Mouse (Mus musculus) hindbrain, postnatal 0 days (tissue): Measurements from ENCODE around the gene Pitpnm2. TPM values are rescaled to one million over a fixed set of nuclear protein-coding genes. Genes with fewer than 3 reads are reported as not detected.

Experiments
- ATAC-seq: fragments of 200-750 bp; cut with Nextera tagmentation; 2 replicates; pipeline ENCODE4 v1.8.0; 2017; ENCODE audit warnings: mild to moderate bottlenecking, moderate TSS enrichment, moderate library complexity
- DNase-seq: peaks from one replicate; pipeline ENCODE4 v3.0.0-alpha.2; 2015; ENCODE audit warnings: low spot score
- H3K27ac ChIP-seq: fragments of 300-500 bp; sonication (generic); 2 replicates; pipeline ENCODE4 v1.5.1; 2014; ENCODE audit warnings: mild to moderate bottlenecking
- H3K27me3 ChIP-seq: fragments of 300-500 bp; sonication (generic); 2 replicates; pipeline ENCODE4 v1.6.1; 2014; ENCODE audit warnings: low read length, mixed read lengths; ENCODE audit not compliant: insufficient read depth
- H3K36me3 ChIP-seq: fragments of 300-500 bp; sonication (generic); 2 replicates; pipeline ENCODE4 v1.6.1; 2014; ENCODE audit warnings: low read length, mixed read lengths; ENCODE audit not compliant: insufficient read depth
- H3K4me1 ChIP-seq: fragments of 300-500 bp; sonication (generic); 2 replicates; pipeline ENCODE4 v1.6.1; 2014; ENCODE audit warnings: antibody characterized with exemption, low read length, mixed read lengths; ENCODE audit not compliant: insufficient read depth
- H3K4me2 ChIP-seq: fragments of 300-500 bp; sonication (generic); 2 replicates; pipeline ENCODE4 v1.6.1; 2014; ENCODE audit warnings: low read depth, mild to moderate bottlenecking, low read length, moderate library complexity, mixed read lengths
- H3K4me3 ChIP-seq: fragments of 300-500 bp; sonication (generic); 2 replicates; pipeline ENCODE4 v1.5.1; 2014; ENCODE audit warnings: low read length
- H3K9ac ChIP-seq: fragments of 300-500 bp; sonication (generic); replicated peaks from 2 replicates; pipeline ENCODE4 v1.6.1; 2014; ENCODE audit warnings: mild to moderate bottlenecking, low read length, moderate library complexity, mixed read lengths
- H3K9me3 ChIP-seq: fragments of 300-500 bp; sonication (generic); 2 replicates; pipeline ENCODE4 v1.6.1; 2016; ENCODE audit warnings: low read length, mixed read lengths
- CTCF ChIP-seq: IDR thresholded peaks from 2 replicates; pipeline ENCODE4 v1.5.1; 2016; ENCODE audit warnings: antibody characterized with exemption, control low read depth, low read depth
- WGBS: fragments of 180-500 bp; shearing (Covaris S2); extraction: QIAGEN DNeasy Blood & Tissue Kit; methylation state at CpG from one replicate; pipeline ENCODE4 v1.1.7; 2014; 5-methylcytosine and 5-hydroxymethylcytosine counted together
- polyA plus RNA-seq: library from polyadenylated mRNA; unstranded; fragments of >200 nt; fragmentation: Nextera tagmentation; extraction: Ambion mirVana; gene quantifications from 2 replicates; pipeline ENCODE4 v1.2.1, GENCODE M21; 2015
- total RNA-seq: library from RNA; depleted of rRNA; stranded (reverse); fragments of >200 nt; gene quantifications from 2 replicates; pipeline ENCODE4 v1.2.3, GENCODE M21; 2014

The Pitpnm2 gene
- total and polyA plus RNA-seq, 2 experiments from 2014 or later, result 7.6 to 43.9 TPM

DNA sequence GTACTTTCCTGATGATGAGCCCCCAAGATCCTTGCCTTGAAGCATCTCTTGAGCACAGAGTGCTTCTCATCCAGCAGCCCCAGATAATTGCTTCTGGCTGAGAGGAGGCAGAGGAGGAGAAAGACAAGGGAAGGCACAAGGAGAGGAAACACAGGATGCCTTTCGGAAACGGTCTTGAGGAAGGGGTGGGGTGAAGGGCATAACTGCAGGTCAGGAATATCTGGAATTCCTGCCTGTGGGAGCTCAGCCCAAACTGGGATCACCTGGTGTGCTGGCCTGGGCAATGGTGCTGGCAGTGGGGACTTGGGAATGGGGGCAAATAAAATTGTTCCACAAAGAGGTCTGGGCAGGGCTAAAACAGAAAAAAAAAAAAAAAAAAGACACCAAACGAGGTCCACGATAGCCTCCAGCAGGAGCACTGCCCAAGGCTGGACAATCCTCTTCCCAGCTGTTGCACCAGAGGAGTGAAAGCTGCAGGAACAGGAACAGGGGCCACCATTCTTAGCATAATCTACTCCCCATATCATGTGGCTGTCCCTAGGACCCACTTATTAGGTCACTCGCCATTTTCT is 43.7 kb downstream of the Pitpnm2 start:
- Histone ChIP-seq H3K27me3 (no peaks in the 10 kb centered on the region), H3K36me3 (no peaks in the 10 kb centered on the region), H3K9me3 (no peaks in the 10 kb centered on the region), H3K9ac (no peak overlapping the region; the same call in 1 of the 2 replicates), H3K27ac (no peak overlapping the region), H3K4me1 (peaks cover 18% of the 10 kb centered on the region; the same call in 1 of the 2 replicates), H3K4me3 (no peak overlapping the region), H3K4me2 (no peak overlapping the region)
- no peak for DNase-seq
- WGBS, result 61% methylated on average over 5 of the region's 5 CpGs
- no peak for ATAC-seq
- TF ChIP-seq CTCF, result no peak

DNA sequence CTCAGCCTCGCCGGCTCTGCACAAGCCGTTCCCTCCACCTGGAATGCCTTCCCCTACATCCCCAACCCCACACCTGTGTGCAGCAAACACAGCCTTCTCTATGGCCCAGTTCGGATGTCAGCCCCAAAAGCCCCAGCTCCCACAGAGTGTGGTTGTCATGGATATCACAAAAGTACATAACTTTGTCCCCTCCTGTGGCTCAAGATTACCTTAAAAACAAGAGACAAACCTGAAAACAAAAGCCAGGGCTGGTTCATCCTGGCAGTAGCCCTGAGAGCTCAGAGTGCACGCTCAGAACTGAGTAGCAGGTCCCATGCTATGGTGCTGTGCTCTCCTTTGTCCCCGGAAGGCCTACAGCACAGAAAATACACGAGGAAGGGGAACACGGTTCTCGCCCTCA is 44.3 kb downstream of the Pitpnm2 start:
- DNase-seq, result no peak
- H3K9ac ChIP-seq, result no peak overlapping the region
- 64% methylated on average over 9 of the region's 9 CpGs for WGBS
- ATAC-seq, result no peak
- H3K4me1 ChIP-seq, result peaks cover 14% of the 10 kb centered on the region; the same call in 1 of the 2 replicates
- H3K36me3 ChIP-seq, result no peaks in the 10 kb centered on the region
- no peaks in the 10 kb centered on the region for H3K9me3 ChIP-seq
- no peak for TF ChIP-seq CTCF
- no peak overlapping the region for H3K4me3 ChIP-seq
- H3K27ac ChIP-seq, result no peak overlapping the region
- no peak overlapping the region for H3K4me2 ChIP-seq
- no peaks in the 10 kb centered on the region for H3K27me3 ChIP-seq

- DNase-seq (no peak), ATAC-seq (no peak)
- no peaks in the 10 kb centered on the region for H3K36me3 ChIP-seq
- no peak overlapping the region for H3K27ac ChIP-seq
- H3K9ac ChIP-seq, result no peak overlapping the region
- no peaks in the 10 kb centered on the region for H3K27me3 ChIP-seq
- TF ChIP-seq CTCF, result no peak
- no peak overlapping the region for H3K4me3 ChIP-seq
- 87% methylated on average over 9 of the region's 9 CpGs for WGBS
- H3K4me1 ChIP-seq, result 0 out of 2 replicates have a peak, but pooled peaks cover 14% of the 10 kb centered on the region
- no peaks in the 10 kb centered on the region for H3K9me3 ChIP-seq
- H3K4me2 ChIP-seq, result no peak overlapping the region
These were observed 45.3 kb downstream of the Pitpnm2 start for GRCm38 (mm10) chr5:124204127-124204794.

- Histone ChIP-seq H3K4me3 (no peak overlapping the region), H3K36me3 (no peaks in the 10 kb centered on the region), H3K4me2 (no peak overlapping the region), H3K4me1 (0 out of 2 replicates have a peak, but pooled peaks cover 17% of the 10 kb centered on the region), H3K9ac (no peak overlapping the region), H3K27ac (no peak overlapping the region), H3K27me3 (no peaks in the 10 kb centered on the region), H3K9me3 (no peaks in the 10 kb centered on the region)
- WGBS, result 86% methylated on average over 4 of the region's 4 CpGs
- TF ChIP-seq CTCF, result no peak
- DNase-seq (no peak), ATAC-seq (no peak)
These were observed 46.3 kb downstream of the Pitpnm2 start for GRCm38 (mm10) chr5:124203251-124203650.

- 0 out of 2 replicates have a peak, but pooled peaks cover 12% of the 10 kb centered on the region for H3K4me1 ChIP-seq
- no peaks in the 10 kb centered on the region for H3K36me3 ChIP-seq
- no peaks in the 10 kb centered on the region for H3K27me3 ChIP-seq
- H3K9me3 ChIP-seq, result no peaks in the 10 kb centered on the region
- no peak overlapping the region for H3K4me2 ChIP-seq
- ATAC-seq (no peak), DNase-seq (no peak)
- TF ChIP-seq CTCF, result no peak
- no peak overlapping the region for H3K4me3 ChIP-seq
- WGBS, result 73% methylated on average over 4 of the region's 4 CpGs
- no peak overlapping the region for H3K27ac ChIP-seq
- H3K9ac ChIP-seq, result no peak overlapping the region
These were observed 47.5 kb downstream of the Pitpnm2 start for GRCm38 (mm10) chr5:124202071-124202470.

- Histone ChIP-seq H3K4me2 (no peak overlapping the region), H3K9ac (no peak overlapping the region), H3K27me3 (no peaks in the 10 kb centered on the region), H3K36me3 (no peaks in the 10 kb centered on the region), H3K9me3 (no peaks in the 10 kb centered on the region), H3K4me1 (0 out of 2 replicates have a peak, but pooled peaks cover 8% of the 10 kb centered on the region), H3K4me3 (no peak overlapping the region), H3K27ac (no peak overlapping the region)
- DNase-seq, result no peak
- WGBS, result 87% methylated on average over 2 of the region's 2 CpGs
- ATAC-seq, result no peak
- no peak for TF ChIP-seq CTCF
These were observed 48.0 kb downstream of the Pitpnm2 start for GRCm38 (mm10) chr5:124201564-124201963.

- ATAC-seq, result no peak
- Histone ChIP-seq H3K4me1 (0 out of 2 replicates have a peak, but pooled peaks cover 3% of the 10 kb centered on the region), H3K36me3 (no peaks in the 10 kb centered on the region), H3K9ac (no peak overlapping the region), H3K4me2 (no peak overlapping the region), H3K9me3 (no peaks in the 10 kb centered on the region), H3K27ac (no peak overlapping the region), H3K4me3 (no peak overlapping the region), H3K27me3 (no peaks in the 10 kb centered on the region)
- DNase-seq, result no peak
- TF ChIP-seq CTCF, result no peak
- 79% methylated on average over 5 of the region's 5 CpGs for WGBS
These were observed 48.7 kb downstream of the Pitpnm2 start for GRCm38 (mm10) chr5:124200844-124201243.
